Mouse (Mus musculus) erythroid progenitor cell, adult 5-6 weeks (primary cell): ENCODE results near the gene Nup62. TPM values are rescaled to one million over a fixed set of nuclear protein-coding genes. Genes with fewer than 3 reads are reported as not detected.
"Not testable (repeated sequence)": the region's sequence is repeated elsewhere in the genome, so short reads cannot be mapped to it uniquely, and the experiment has no call there.

Experiments used
- ATAC-seq: replicated peaks from 2 replicates; pipeline ENCODE4 v1.8.0; 2016; ENCODE audit warnings: moderate number of reproducible peaks, mild to moderate bottlenecking, moderate TSS enrichment, inconsistent platforms; ENCODE audit not compliant: poor library complexity, low FRiP score, severe bottlenecking
- total RNA-seq, 2 experiments: library from RNA; stranded (forward) in 1 of 2; stranded (reverse) in 1 of 2; fragments of 150-400 nt in 1 of 2; fragments of 186-747, 209-891 nt in 1 of 2; gene quantifications; 2 replicates each; pipeline versions ENCODE4 v1.2.3 to v1.2.4; 2015 to 2017; ENCODE audit warnings: low replicate concordance in 2 of 2

The Nup62 gene
- total RNA-seq, 2 experiments from 2014 or later, result 11.7 to 37.4 TPM

DNA sequence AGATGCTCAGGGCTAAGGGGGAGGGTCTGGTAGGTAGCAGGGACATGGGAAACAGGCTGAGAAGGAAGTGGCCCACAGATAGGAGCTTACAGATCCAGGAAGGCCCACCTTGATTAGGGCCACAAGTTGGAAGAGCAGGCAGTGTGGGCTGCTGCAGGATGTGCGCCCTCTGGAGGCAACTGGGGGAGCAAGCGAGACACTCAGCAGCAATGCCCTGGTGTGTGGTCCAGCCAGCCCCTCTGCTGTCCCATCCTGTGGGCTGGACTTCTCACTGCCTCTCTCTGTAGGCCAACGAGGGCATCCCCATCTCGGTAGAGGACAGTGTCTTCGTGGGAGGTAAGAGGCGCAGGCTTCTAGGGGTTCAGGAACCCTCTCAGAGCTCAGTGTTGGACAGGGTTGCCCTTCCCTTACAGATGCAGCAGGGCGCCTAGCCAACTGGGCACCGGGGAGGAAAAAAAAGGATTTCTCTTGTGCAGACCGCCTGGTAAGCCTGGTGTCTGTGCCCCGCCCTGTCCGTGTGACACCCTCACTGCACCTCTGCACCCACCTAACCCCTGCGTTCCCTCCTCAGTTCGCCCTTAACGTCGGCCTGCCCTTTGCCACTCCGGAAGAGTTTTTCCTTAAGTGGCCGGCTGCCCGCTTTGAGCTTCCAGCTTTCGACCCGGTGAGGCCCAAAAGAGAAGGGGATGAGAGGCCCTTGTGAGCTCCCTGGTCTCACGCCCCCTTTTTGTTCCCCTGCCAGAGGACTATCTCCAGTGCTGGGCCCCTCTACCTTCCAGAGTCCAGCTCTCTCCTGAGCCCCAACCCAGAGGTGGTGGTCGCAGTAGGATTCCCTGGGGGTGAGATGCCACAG lies 44.9 kb downstream of the Nup62 start:
- peak; percentile 41; the same call in 1 of the 2 replicates for ATAC-seq

DNA sequence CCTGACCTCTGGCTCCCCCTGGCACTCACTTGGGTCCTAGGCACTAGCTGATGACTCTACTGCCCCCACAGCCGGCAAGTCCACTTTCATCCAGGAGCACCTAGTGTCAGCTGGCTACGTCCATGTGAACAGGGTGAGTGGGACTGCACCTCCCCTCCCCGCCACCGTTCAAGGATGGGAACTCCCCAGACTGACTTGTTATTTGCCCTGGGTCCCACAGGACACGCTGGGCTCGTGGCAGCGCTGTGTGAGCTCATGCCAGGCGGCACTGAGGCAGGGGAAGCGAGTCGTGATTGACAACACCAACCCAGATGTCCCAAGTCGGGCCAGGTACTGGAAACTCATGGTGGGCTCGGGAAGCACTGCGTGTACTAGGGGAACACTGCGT lies 45.5 kb downstream of the Nup62 start:
- no peak for ATAC-seq

DNA sequence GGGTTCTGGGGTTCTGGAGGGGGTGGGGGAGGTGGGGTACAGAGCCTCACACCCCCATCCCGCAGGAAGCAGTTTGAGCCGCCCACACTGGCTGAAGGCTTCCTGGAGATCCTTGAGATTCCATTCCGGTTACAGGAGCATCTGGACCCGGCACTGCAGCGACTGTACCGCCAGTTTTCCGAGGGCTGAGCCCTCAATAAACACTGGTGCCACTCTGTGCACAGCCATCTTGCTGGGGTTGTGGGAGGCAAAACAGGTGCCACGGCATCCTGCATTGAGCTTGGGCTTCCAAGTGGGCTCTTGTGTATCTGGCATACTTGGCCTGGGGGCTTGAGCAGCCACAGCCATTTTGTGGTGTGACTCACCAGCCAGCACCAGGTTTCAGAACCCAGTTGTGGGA lies 46.5 kb downstream of the Nup62 start:
- ATAC-seq, result no peak

DNA sequence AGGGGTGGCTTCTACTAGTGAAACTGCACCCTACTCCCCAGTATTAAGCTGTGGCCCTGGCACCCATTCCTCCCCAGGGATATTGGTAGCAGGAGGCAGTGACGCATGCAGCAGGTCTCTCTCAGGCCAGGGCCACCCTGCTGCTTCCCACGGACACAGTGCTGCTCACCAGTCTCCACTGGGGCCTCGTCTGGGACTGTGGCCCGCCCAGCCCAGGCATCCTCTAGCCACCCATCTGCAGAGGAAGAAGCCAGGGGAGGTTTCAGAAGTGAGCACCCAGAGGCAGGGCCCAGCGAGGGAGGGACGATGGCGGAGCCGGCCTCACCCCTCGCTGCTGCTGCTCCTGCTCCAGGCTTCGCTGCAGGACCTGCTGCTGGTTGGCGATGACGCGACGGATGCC lies 47.3 kb downstream of the Nup62 start:
- ATAC-seq, result no peak

- ATAC-seq, result no peak
Measured at GRCm38 (mm10) chr7:44863982-44864494, 48.1 kb downstream of the Nup62 start.

DNA sequence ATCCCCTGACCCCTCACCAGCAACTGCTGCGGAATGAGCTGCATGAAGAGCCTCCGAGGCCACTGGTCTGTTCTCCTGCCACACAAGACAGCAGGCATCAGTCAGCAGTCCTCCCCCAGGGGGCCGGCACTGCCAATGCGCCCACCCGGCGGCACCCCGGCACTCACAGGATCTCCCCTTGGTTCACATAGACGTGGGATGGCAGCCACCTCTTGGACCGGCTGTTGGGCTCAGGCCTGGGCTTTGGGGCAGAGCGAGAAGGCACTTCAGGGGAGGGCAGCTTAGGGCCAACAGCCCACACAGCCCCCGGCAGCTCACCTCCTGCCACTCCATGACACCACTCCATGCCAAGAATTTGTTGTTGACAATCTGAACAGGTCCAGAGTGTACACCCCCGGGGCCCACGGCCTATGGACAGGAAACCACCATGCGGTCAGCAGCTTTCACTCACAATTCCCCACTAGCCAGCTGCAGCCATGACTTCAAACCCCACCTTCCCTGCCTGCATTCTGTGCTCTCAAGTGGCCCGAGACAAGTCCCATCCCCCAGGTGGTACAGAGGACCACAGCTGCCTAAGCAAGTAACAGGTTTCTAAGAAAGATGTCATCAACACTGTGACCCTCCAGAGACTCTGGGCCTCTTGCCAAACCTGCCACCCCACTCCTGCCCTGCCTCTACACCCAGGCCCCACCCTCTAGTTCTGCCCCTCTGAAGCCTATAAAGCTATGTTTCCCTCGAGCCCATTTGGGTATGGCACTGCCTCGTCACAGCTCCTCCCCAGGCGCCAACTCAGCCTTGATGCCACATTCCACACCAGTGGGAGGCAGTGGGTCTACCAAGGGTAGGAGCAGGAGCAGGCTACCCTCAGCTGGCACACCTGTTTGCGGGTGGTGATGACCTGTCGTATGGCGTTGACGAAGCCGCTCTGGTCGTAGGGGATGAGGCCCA lies 49.0 kb downstream of the Nup62 start:
- ATAC-seq, result no peak

DNA sequence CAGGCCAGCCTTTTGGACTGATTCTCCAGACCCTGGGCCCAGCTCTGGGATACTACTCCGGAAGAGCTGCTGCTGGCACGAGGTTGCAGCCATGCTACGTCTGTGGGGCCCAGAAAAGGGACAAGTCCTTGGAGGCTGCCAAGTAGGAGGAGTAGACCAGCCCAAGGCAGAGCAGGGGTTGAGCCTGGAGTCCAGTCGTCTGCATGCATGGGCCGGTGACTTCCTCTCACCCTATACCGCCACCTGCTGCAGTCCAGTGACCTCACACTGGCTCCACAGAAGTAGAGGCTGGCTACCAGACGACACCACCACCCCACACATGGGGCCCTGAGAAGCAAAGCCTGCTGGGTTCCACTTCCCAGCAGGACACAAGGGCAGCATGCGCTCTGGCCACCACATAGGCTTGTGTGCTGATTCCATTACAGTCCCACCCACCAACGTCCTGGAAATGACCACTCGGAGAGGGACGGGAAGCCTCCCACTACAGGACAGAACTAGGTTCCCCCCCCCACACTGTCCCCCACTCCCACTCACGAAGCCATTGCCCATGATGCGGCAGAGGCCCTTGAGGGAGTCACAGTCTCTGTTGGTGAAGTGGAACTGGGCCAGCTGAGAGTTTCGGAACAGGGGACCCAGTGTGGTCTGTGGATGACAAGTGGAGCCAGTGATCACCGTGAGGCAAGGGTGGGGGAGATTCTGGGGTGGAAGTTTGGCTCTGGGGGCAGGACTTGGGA lies 50.6 kb downstream of the Nup62 start:
- ATAC-seq, result no peak

GRCm38 (mm10) chr7:44867010-44867702 lies 51.3 kb downstream of the Nup62 start:
- ATAC-seq, result no peak

- no peak for ATAC-seq
Measured at GRCm38 (mm10) chr7:44867802-44868201, 51.9 kb downstream of the Nup62 start.

DNA sequence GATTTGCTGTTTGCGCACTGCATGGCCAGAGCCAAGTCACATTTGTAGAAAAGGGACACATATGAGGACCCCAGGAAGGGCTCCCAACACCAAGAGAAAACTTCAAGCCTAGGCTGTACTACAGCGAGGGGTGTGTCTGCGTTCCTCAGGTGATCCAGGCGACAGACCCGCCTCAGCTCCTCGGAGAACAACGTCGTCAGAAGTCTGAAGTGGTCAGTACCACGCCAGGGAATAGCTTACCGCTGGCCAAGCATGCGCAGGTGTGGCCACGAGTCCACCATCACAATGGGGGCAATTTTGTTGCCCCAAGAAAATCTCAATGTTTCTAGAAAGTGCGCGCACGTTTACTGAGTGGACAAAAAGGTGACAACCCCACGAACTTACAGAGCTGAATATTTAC lies 52.6 kb downstream of the Nup62 start:
- no peak for ATAC-seq

- ATAC-seq, result no peak
Measured at GRCm38 (mm10) chr7:44868919-44869696, 53.2 kb downstream of the Nup62 start.

DNA sequence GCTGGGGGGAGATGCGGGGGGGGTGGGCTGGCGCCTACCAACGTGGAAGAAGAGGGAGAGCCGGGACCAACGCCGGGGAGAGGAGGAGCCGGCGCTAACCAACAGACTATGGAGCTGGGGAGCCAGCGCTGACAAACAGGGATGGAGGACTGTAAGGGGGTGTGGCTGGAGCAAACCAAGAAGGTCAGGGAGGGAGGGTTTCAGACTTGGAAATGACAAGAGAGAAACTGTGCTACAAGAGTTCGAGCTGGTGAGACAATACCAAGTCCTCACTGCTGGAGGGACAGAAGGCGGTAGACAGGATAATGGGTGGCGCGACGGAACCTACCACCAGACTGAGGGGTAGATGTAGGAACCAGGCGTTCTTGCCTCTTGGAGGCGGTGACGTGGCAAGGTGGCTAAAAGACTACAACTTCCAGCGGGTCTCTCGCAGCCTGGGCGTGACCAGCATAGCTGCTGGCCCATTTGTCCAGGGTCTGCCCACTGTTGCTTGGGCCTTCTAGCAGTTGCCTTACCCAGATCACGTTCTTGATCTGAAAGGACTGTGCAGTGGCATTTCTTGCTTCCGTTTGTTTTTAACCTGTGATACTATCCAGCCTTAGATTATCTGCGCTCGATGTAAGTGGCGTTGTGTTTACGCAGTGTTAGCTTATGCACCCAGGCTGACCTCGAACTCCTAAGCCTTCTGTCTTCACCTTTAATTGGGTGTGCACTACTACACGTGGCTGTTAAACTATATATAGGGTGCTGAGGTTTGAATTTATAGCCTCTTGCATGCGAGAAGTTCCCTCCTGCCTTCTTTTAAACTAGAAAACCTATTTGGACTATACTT lies 54.0 kb downstream of the Nup62 start, which contains the start of gene Ptov1:
Gene Ptov1 (minus strand): TSS at position 92 of the 832 bp plus-strand sequence.
- peak; percentile 73 for ATAC-seq

DNA sequence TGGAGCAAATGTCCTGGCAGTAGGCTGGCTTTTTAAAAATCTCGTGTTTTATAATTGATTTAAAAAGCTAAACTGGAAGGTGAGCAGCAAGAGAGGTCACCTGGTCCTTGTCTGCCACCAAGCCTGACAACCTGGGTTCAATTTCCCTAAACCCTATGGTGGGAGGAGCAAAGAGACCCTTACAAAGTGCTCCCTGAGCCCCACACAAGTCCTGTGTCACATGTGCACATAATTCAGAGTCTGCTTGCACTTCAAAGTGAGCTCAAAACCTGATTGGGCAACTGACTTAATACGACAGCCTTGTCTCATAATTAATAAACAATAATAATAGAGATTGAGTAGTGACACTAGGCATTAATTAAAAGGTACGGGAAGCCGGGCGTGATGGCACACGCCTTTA lies 54.7 kb downstream of the Nup62 start:
- no peak for ATAC-seq

DNA sequence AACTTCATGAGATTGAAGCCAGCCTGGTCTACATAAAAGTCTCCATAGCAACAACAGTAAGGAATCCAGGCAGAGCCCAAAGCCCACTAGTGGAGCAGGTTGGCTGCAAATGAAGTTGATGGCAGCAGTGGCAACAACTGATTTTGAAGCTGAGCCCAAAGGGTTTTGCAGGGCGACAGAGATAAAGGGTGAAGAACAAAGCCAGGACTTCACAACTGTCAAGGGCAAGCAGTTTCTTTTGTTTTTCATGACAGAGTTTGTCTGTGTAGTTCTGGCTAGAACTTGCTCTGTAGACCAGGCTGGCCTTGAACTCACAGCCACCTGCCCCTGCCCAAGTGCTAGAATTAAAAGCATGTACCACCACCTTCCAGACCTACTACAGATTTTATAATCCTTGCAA lies 55.3 kb downstream of the Nup62 start:
- no peak for ATAC-seq

DNA sequence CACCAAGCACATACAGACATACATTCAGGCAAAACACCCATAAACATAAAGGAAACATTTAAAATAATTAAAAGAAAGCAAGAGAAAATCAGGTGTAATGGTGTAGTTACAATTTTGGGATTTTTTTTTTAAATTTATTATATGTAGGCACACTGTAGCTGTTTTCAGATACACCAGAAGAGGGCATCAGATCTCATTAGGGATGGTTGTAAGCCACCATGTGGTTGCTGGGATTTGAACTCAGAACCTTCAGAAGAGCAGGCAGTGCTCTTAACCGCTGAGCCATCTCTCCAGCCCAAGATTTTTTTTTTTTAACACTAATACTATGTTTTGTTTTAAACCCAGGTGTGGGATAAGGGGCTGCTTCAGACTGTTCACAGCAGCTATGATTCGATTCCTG lies 55.9 kb downstream of the Nup62 start:
- not testable (repeated sequence) for ATAC-seq

DNA sequence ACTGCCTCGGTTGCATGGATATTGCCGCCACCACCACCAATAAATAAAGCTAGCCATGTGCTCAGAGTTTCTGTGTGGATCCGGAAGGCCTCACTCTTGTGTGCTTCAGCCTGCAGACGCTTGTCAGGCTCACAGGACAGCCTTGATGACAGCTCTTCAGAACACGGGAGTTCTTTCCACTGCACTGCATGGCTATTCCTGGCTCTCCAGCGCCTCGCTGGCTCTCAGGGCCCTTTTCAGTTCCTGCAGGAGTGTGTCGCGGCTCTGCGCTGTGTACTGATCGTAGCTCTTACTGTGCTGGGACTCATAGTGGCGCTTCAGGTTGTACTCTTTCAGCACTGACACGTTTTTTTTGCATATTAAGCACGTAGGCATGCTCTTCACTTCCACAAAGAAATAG lies 61.9 kb downstream of the Nup62 start:
- no peak for ATAC-seq
